Mouse (Mus musculus) testis, adult 2 months (tissue): ENCODE data around the gene Tkt. TPM values are rescaled to one million over a fixed set of nuclear protein-coding genes. Genes with fewer than 3 reads are reported as not detected.

ENCODE experiments used
- H3K27ac ChIP-seq: fragments of 200-500 bp; 2 replicates; pipeline ENCODE4 v1.5.1; 2012; ENCODE audit warnings: low read depth, low read length; ENCODE audit not compliant: control insufficient read depth, insufficient read depth
- H3K27me3 ChIP-seq: fragments of 200-500 bp; 2 replicates; pipeline ENCODE4 v1.6.1; 2012; ENCODE audit warnings: mild to moderate bottlenecking, low read length, moderate library complexity; ENCODE audit not compliant: control insufficient read depth, insufficient read depth
- H3K36me3 ChIP-seq: fragments of 200-500 bp; 2 replicates; pipeline ENCODE4 v1.6.1; 2012; ENCODE audit warnings: mild to moderate bottlenecking, low read length; ENCODE audit not compliant: control insufficient read depth, insufficient read depth
- H3K4me1 ChIP-seq: fragments of 200-500 bp; 2 replicates; pipeline ENCODE4 v1.6.1; 2012; ENCODE audit warnings: low read length; ENCODE audit not compliant: control insufficient read depth, insufficient read depth
- H3K4me3 ChIP-seq: fragments of 200-500 bp; 2 replicates; pipeline ENCODE4 v1.5.1; 2012; ENCODE audit warnings: low read depth, mild to moderate bottlenecking, low read length, moderate library complexity, mixed read lengths; ENCODE audit not compliant: control insufficient read depth
- CTCF ChIP-seq: fragments of 200-500 bp; IDR thresholded peaks from 2 replicates; pipeline ENCODE4 v1.5.1; 2012; ENCODE audit warnings: low read depth, mild to moderate bottlenecking, inconsistent platforms, low read length, moderate library complexity; ENCODE audit not compliant: control insufficient read depth, insufficient read depth, insufficient replicate concordance
- POLR2A ChIP-seq: fragments of 200-500 bp; IDR thresholded peaks from 2 replicates; pipeline ENCODE4 v1.6.1; 2012; ENCODE audit warnings: low read depth, mild to moderate bottlenecking, inconsistent platforms, low read length, moderate library complexity; ENCODE audit not compliant: control insufficient read depth
- polyA plus RNA-seq: library from polyadenylated mRNA; depleted of rRNA; stranded (reverse); fragments of >200 nt; gene quantifications from 2 replicates; pipeline ENCODE4 v1.2.3, GENCODE M21; 2012

Tkt gene
- polyA plus RNA-seq, 1 experiment: 12.4 TPM

GRCm38 (mm10) chr14:30597142-30597541 lies 49.0 kb downstream of the Tkt start:
- no peak for TF ChIP-seq POLR2A
- no peak for TF ChIP-seq CTCF
- Histone ChIP-seq H3K4me1 (no peaks in the 10 kb centered on the region), H3K27ac (no peak overlapping the region), H3K36me3 (no peaks in the 10 kb centered on the region), H3K4me3 (no peak overlapping the region), H3K27me3 (no peaks in the 10 kb centered on the region)

- TF ChIP-seq CTCF (no peak), POLR2A (peak; percentile 12; the same call in 1 of the 2 replicates)
- Histone ChIP-seq H3K36me3 (no peaks in the 10 kb centered on the region), H3K27me3 (no peaks in the 10 kb centered on the region), H3K27ac (no peak overlapping the region), H3K4me3 (peak overlapping the region; percentile 83), H3K4me1 (no peaks in the 10 kb centered on the region)
Measured at GRCm38 (mm10) chr14:30606817-30607216, 58.7 kb downstream of the Tkt start.

- no peaks in the 10 kb centered on the region for H3K4me1 ChIP-seq
- TF ChIP-seq POLR2A: peak; percentile 55; the same call in 1 of the 2 replicates
- no peak for TF ChIP-seq CTCF
- no peaks in the 10 kb centered on the region for H3K36me3 ChIP-seq
- H3K27ac ChIP-seq: no peak overlapping the region
- H3K4me3 ChIP-seq: peak overlapping the region; percentile 83
- H3K27me3 ChIP-seq: no peaks in the 10 kb centered on the region
Measured at GRCm38 (mm10) chr14:30607696-30608095, 59.5 kb downstream of the Tkt start.

GRCm38 (mm10) chr14:30608176-30608575 lies 60.0 kb downstream of the Tkt start:
- no peaks in the 10 kb centered on the region for H3K4me1 ChIP-seq
- H3K27ac ChIP-seq: no peak overlapping the region
- H3K36me3 ChIP-seq: no peaks in the 10 kb centered on the region
- H3K27me3 ChIP-seq: no peaks in the 10 kb centered on the region
- TF ChIP-seq POLR2A (no peak), CTCF (no peak)
- peak overlapping the region; percentile 82 for H3K4me3 ChIP-seq

- Histone ChIP-seq H3K4me3 (peak overlapping the region; percentile 82), H3K27me3 (no peaks in the 10 kb centered on the region), H3K36me3 (no peaks in the 10 kb centered on the region), H3K4me1 (no peaks in the 10 kb centered on the region), H3K27ac (0 out of 2 replicates have a peak overlapping the region, but pooled peaks have one; percentile 15)
- TF ChIP-seq CTCF (no peak), POLR2A (no peak)
Measured at GRCm38 (mm10) chr14:30609499-30609898, 61.3 kb downstream of the Tkt start.

- H3K4me1 ChIP-seq: no peaks in the 10 kb centered on the region
- TF ChIP-seq CTCF (no peak), POLR2A (no peak)
- H3K36me3 ChIP-seq: no peaks in the 10 kb centered on the region
- no peak overlapping the region for H3K4me3 ChIP-seq
- no peak overlapping the region for H3K27ac ChIP-seq
- no peaks in the 10 kb centered on the region for H3K27me3 ChIP-seq
Measured at GRCm38 (mm10) chr14:30610304-30610703, 62.1 kb downstream of the Tkt start.

GRCm38 (mm10) chr14:30610940-30611339 lies 62.8 kb downstream of the Tkt start:
- no peaks in the 10 kb centered on the region for H3K36me3 ChIP-seq

GRCm38 (mm10) chr14:30612523-30612922 lies 64.4 kb downstream of the Tkt start:
- Histone ChIP-seq H3K4me1 (no peaks in the 10 kb centered on the region), H3K4me3 (no peak overlapping the region), H3K27me3 (no peaks in the 10 kb centered on the region), H3K36me3 (no peaks in the 10 kb centered on the region), H3K27ac (no peak overlapping the region)
- peak; percentile 95 for TF ChIP-seq CTCF
- no peak for TF ChIP-seq POLR2A

More at GRCm38 (mm10) chr14:30610940-30611339, 62.8 kb downstream of the Tkt start:
- no peaks in the 10 kb centered on the region for H3K27me3 ChIP-seq
- H3K27ac ChIP-seq: no peak overlapping the region
- no peaks in the 10 kb centered on the region for H3K4me1 ChIP-seq
- TF ChIP-seq POLR2A: no peak
- TF ChIP-seq CTCF: no peak
- H3K4me3 ChIP-seq: no peak overlapping the region
